Mouse (Mus musculus) mesoderm, embryonic 11.5 days (tissue): ENCODE measurements around the gene Foxf2.
A peak's percentile ranks its signal among the peaks of the same experiment; 100 is the strongest.

Source experiments
- DNase-seq: peaks from one replicate; pipeline ENCODE4 v3.0.0-alpha.2; 2012; ENCODE audit warnings: low read depth, low spot score

Gene Foxf2

GRCm38 (mm10) chr13:31624966-31625332 is 667 bp upstream of the Foxf2 start:
- DNase-seq: no peak

GRCm38 (mm10) chr13:31626183-31626801 is 676 bp downstream of the Foxf2 start:
- DNase-seq: no peak

GRCm38 (mm10) chr13:31626991-31627625 is 1.5 kb downstream of the Foxf2 start:
- no peak for DNase-seq

GRCm38 (mm10) chr13:31627864-31628690 is 2.5 kb downstream of the Foxf2 start:
- no peak for DNase-seq

- no peak for DNase-seq
Measured at GRCm38 (mm10) chr13:31628691-31629180, 3.1 kb downstream of the Foxf2 start.

GRCm38 (mm10) chr13:31629321-31629851 is 3.8 kb downstream of the Foxf2 start:
- no peak for DNase-seq

- no peak for DNase-seq
Measured at GRCm38 (mm10) chr13:31630051-31630450, 4.4 kb downstream of the Foxf2 start.

- DNase-seq: no peak
Measured at GRCm38 (mm10) chr13:31630551-31630950, 4.9 kb downstream of the Foxf2 start.

- DNase-seq: no peak
Measured at GRCm38 (mm10) chr13:31631291-31631690, 5.7 kb downstream of the Foxf2 start.

GRCm38 (mm10) chr13:31632450-31632849 is 6.8 kb downstream of the Foxf2 start:
- DNase-seq: peak; percentile 83

- DNase-seq: no peak
Measured at GRCm38 (mm10) chr13:31633259-31633658, 7.6 kb downstream of the Foxf2 start.

GRCm38 (mm10) chr13:31635546-31635945 is 9.9 kb downstream of the Foxf2 start:
- DNase-seq: no peak

- no peak for DNase-seq
Measured at GRCm38 (mm10) chr13:31641517-31641916, 15.9 kb downstream of the Foxf2 start.

- no peak for DNase-seq
Measured at GRCm38 (mm10) chr13:31652131-31652745, 26.6 kb downstream of the Foxf2 start.

- no peak for DNase-seq
Measured at GRCm38 (mm10) chr13:31656249-31656648, 30.6 kb downstream of the Foxf2 start.

GRCm38 (mm10) chr13:31658212-31658611 is 32.6 kb downstream of the Foxf2 start:
- DNase-seq: no peak

GRCm38 (mm10) chr13:31658963-31659362 is 33.3 kb downstream of the Foxf2 start:
- peak; percentile 83 for DNase-seq

GRCm38 (mm10) chr13:31661211-31661610 is 35.6 kb downstream of the Foxf2 start:
- no peak for DNase-seq

- DNase-seq: no peak
Measured at GRCm38 (mm10) chr13:31665376-31665775, 39.8 kb downstream of the Foxf2 start.

GRCm38 (mm10) chr13:31667919-31668524 is 42.4 kb downstream of the Foxf2 start:
- DNase-seq: no peak

GRCm38 (mm10) chr13:31672093-31672492 is 46.5 kb downstream of the Foxf2 start:
- DNase-seq: no peak
